Mouse (Mus musculus): ENCODE results near the gene Rsrc1. TPM values are rescaled to one million over a fixed set of nuclear protein-coding genes. Genes with fewer than 3 reads are reported as not detected.

Rsrc1 gene
- polyA plus RNA-seq, 1 experiment from 2014 or later = 39.6 TPM

GRCm38 (mm10) chr3:67284848-67285247 lies 303.7 kb downstream of the Rsrc1 start:
- no peaks in the 10 kb centered on the region for H3K4me1 ChIP-seq
- 61% methylated on average over 4 of the region's 4 CpGs for WGBS
- no peak overlapping the region for H3K4me3 ChIP-seq (replicated peaks)
- no peaks in the 10 kb centered on the region for H3K36me3 ChIP-seq
- no peak overlapping the region for H3K27ac ChIP-seq (replicated peaks)
- ATAC-seq (ENCODE audit: insufficient number of reproducible peaks, low FRiP score, low TSS enrichment, low read depth) = no peak
- no peaks in the 10 kb centered on the region for H3K9me3 ChIP-seq (replicated peaks)
- H3K27me3 ChIP-seq = no peaks in the 10 kb centered on the region
- no peak overlapping the region for H3K9ac ChIP-seq
- no peak overlapping the region for H3K4me2 ChIP-seq (replicated peaks)

- ATAC-seq (ENCODE audit: insufficient number of reproducible peaks, low FRiP score, low TSS enrichment, low read depth) = no peak
- Histone ChIP-seq H3K4me3 (replicated peaks) (no peak overlapping the region), H3K27ac (replicated peaks) (no peak overlapping the region), H3K9ac (no peak overlapping the region), H3K27me3 (no peaks in the 10 kb centered on the region), H3K4me2 (replicated peaks) (no peak overlapping the region), H3K36me3 (no peaks in the 10 kb centered on the region), H3K9me3 (replicated peaks) (no peaks in the 10 kb centered on the region), H3K4me1 (no peaks in the 10 kb centered on the region)
- 72% methylated on average over 7 of the region's 7 CpGs for WGBS
Observed at GRCm38 (mm10) chr3:67288664-67289063, 307.5 kb downstream of the Rsrc1 start.

- no peak overlapping the region for H3K9ac ChIP-seq
- H3K4me2 ChIP-seq (replicated peaks) = no peak overlapping the region
- no peak overlapping the region for H3K4me3 ChIP-seq (replicated peaks)
- 78% methylated on average over 6 of the region's 6 CpGs for WGBS
- H3K9me3 ChIP-seq (replicated peaks) = no peaks in the 10 kb centered on the region
- H3K27ac ChIP-seq (replicated peaks) = no peak overlapping the region
- H3K36me3 ChIP-seq = no peaks in the 10 kb centered on the region
- H3K27me3 ChIP-seq = no peaks in the 10 kb centered on the region
- no peak for ATAC-seq (ENCODE audit: insufficient number of reproducible peaks, low FRiP score, low TSS enrichment, low read depth)
- no peaks in the 10 kb centered on the region for H3K4me1 ChIP-seq
Observed at GRCm38 (mm10) chr3:67289482-67289881, 308.3 kb downstream of the Rsrc1 start.

- Histone ChIP-seq H3K27ac (replicated peaks) (no peak overlapping the region), H3K9ac (no peak overlapping the region), H3K9me3 (replicated peaks) (no peaks in the 10 kb centered on the region), H3K4me3 (replicated peaks) (no peak overlapping the region), H3K27me3 (no peaks in the 10 kb centered on the region), H3K4me2 (replicated peaks) (no peak overlapping the region), H3K36me3 (no peaks in the 10 kb centered on the region), H3K4me1 (no peaks in the 10 kb centered on the region)
- no peak for ATAC-seq (ENCODE audit: insufficient number of reproducible peaks, low FRiP score, low TSS enrichment, low read depth)
- 76% methylated on average over 1 of the region's 2 CpGs for WGBS
Observed at GRCm38 (mm10) chr3:67308725-67309124, 327.5 kb downstream of the Rsrc1 start.

GRCm38 (mm10) chr3:67309644-67310311 lies 328.6 kb downstream of the Rsrc1 start:
- H3K4me2 ChIP-seq (replicated peaks) = no peak overlapping the region
- WGBS = 37% methylated on average over 7 of the region's 7 CpGs
- H3K27ac ChIP-seq (replicated peaks) = no peak overlapping the region
- no peaks in the 10 kb centered on the region for H3K36me3 ChIP-seq
- no peak overlapping the region for H3K9ac ChIP-seq
- no peaks in the 10 kb centered on the region for H3K27me3 ChIP-seq
- no peak for ATAC-seq (ENCODE audit: insufficient number of reproducible peaks, low FRiP score, low TSS enrichment, low read depth)
- no peak overlapping the region for H3K4me3 ChIP-seq (replicated peaks)
- H3K4me1 ChIP-seq = no peaks in the 10 kb centered on the region
- H3K9me3 ChIP-seq (replicated peaks) = no peaks in the 10 kb centered on the region

GRCm38 (mm10) chr3:67311436-67311835 lies 330.2 kb downstream of the Rsrc1 start:
- no peak overlapping the region for H3K9ac ChIP-seq
- no peaks in the 10 kb centered on the region for H3K9me3 ChIP-seq (replicated peaks)
- no peaks in the 10 kb centered on the region for H3K36me3 ChIP-seq
- no peak overlapping the region for H3K4me2 ChIP-seq (replicated peaks)
- H3K4me1 ChIP-seq = no peaks in the 10 kb centered on the region
- H3K4me3 ChIP-seq (replicated peaks) = no peak overlapping the region
- no peak overlapping the region for H3K27ac ChIP-seq (replicated peaks)
- no peak for ATAC-seq (ENCODE audit: insufficient number of reproducible peaks, low FRiP score, low TSS enrichment, low read depth)
- 36% methylated on average over 2 of the region's 2 CpGs for WGBS
- H3K27me3 ChIP-seq = no peaks in the 10 kb centered on the region

GRCm38 (mm10) chr3:67322422-67322821 lies 341.2 kb downstream of the Rsrc1 start:
- Histone ChIP-seq H3K27me3 (no peaks in the 10 kb centered on the region), H3K9me3 (replicated peaks) (no peaks in the 10 kb centered on the region), H3K4me3 (replicated peaks) (no peak overlapping the region), H3K27ac (replicated peaks) (no peak overlapping the region), H3K4me2 (replicated peaks) (no peak overlapping the region), H3K36me3 (no peaks in the 10 kb centered on the region), H3K4me1 (no peaks in the 10 kb centered on the region), H3K9ac (no peak overlapping the region)
- no peak for ATAC-seq (ENCODE audit: insufficient number of reproducible peaks, low FRiP score, low TSS enrichment, low read depth)
- 82% methylated on average over 4 of the region's 4 CpGs for WGBS

GRCm38 (mm10) chr3:67339558-67339957 lies 358.4 kb downstream of the Rsrc1 start:
- no peaks in the 10 kb centered on the region for H3K36me3 ChIP-seq
- no peaks in the 10 kb centered on the region for H3K4me1 ChIP-seq
- no peak for ATAC-seq (ENCODE audit: insufficient number of reproducible peaks, low FRiP score, low TSS enrichment, low read depth)
- no peak overlapping the region for H3K9ac ChIP-seq
- H3K27ac ChIP-seq (replicated peaks) = no peak overlapping the region
- no peaks in the 10 kb centered on the region for H3K9me3 ChIP-seq (replicated peaks)
- no peak overlapping the region for H3K4me2 ChIP-seq (replicated peaks)
- no peaks in the 10 kb centered on the region for H3K27me3 ChIP-seq
- H3K4me3 ChIP-seq (replicated peaks) = no peak overlapping the region
- WGBS = 58% methylated on average over 3 of the region's 3 CpGs

GRCm38 (mm10) chr3:67340921-67341320 lies 359.7 kb downstream of the Rsrc1 start:
- Histone ChIP-seq H3K27me3 (no peaks in the 10 kb centered on the region), H3K4me1 (no peaks in the 10 kb centered on the region), H3K9ac (no peak overlapping the region), H3K27ac (replicated peaks) (no peak overlapping the region), H3K36me3 (no peaks in the 10 kb centered on the region), H3K4me2 (replicated peaks) (no peak overlapping the region), H3K4me3 (replicated peaks) (no peak overlapping the region), H3K9me3 (replicated peaks) (no peaks in the 10 kb centered on the region)
- no peak for ATAC-seq (ENCODE audit: insufficient number of reproducible peaks, low FRiP score, low TSS enrichment, low read depth)
- WGBS = 70% methylated on average over 7 of the region's 7 CpGs

GRCm38 (mm10) chr3:67343004-67343662 lies 361.9 kb downstream of the Rsrc1 start:
- 32% methylated on average over 5 of the region's 5 CpGs for WGBS
- Histone ChIP-seq H3K27ac (replicated peaks) (no peak overlapping the region), H3K4me1 (no peaks in the 10 kb centered on the region), H3K9ac (no peak overlapping the region), H3K4me2 (replicated peaks) (no peak overlapping the region), H3K9me3 (replicated peaks) (no peaks in the 10 kb centered on the region), H3K4me3 (replicated peaks) (no peak overlapping the region), H3K27me3 (no peaks in the 10 kb centered on the region), H3K36me3 (no peaks in the 10 kb centered on the region)
- ATAC-seq (ENCODE audit: insufficient number of reproducible peaks, low FRiP score, low TSS enrichment, low read depth) = no peak

GRCm38 (mm10) chr3:67344599-67344998 lies 363.4 kb downstream of the Rsrc1 start:
- Histone ChIP-seq H3K4me3 (replicated peaks) (no peak overlapping the region), H3K36me3 (no peaks in the 10 kb centered on the region), H3K27me3 (no peaks in the 10 kb centered on the region), H3K27ac (replicated peaks) (no peak overlapping the region), H3K9ac (no peak overlapping the region), H3K4me1 (no peaks in the 10 kb centered on the region), H3K4me2 (replicated peaks) (no peak overlapping the region), H3K9me3 (replicated peaks) (no peaks in the 10 kb centered on the region)
- 8% methylated on average over 2 of the region's 2 CpGs for WGBS
- no peak for ATAC-seq (ENCODE audit: insufficient number of reproducible peaks, low FRiP score, low TSS enrichment, low read depth)

- Histone ChIP-seq H3K27ac (replicated peaks) (no peak overlapping the region), H3K36me3 (no peaks in the 10 kb centered on the region), H3K27me3 (no peaks in the 10 kb centered on the region), H3K9ac (no peak overlapping the region), H3K9me3 (replicated peaks) (no peaks in the 10 kb centered on the region), H3K4me2 (replicated peaks) (no peak overlapping the region), H3K4me1 (no peaks in the 10 kb centered on the region), H3K4me3 (replicated peaks) (no peak overlapping the region)
- ATAC-seq (ENCODE audit: insufficient number of reproducible peaks, low FRiP score, low TSS enrichment, low read depth) = no peak
- 70% methylated on average over 2 of the region's 2 CpGs for WGBS
Observed at GRCm38 (mm10) chr3:67346674-67347073, 365.5 kb downstream of the Rsrc1 start.

All from embryonic facial prominence, embryonic 15.5 days (tissue).